In the genomic region with DNA sequence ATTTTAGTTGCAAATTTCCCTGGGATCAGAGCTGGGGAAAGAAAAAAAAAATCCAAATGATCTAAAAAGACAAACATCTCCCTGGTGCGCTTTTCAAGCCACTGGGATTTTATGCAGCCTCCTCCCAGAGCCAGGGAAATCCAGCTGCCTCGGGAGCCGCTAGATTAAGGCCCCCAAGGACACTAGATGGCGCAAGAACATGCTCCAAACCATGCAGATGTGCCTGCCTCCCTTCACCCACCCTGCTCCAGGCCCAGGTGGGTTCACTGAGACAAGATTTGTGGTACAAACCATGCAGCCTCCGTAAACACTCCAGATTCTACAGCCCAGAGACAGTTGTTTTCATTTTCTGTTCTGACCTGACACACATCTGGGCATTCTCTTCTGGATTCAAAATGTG, we compare ENCODE assay signal across 8 mouse cellular contexts.
A peak's percentile ranks its signal among the peaks of the same experiment; 100 is the strongest.
DNase-seq lines count a peak whose midpoint lies in the region; ATAC-seq and TF ChIP-seq lines count a peak whose summit lies in the region.

No protein-coding gene starts in this region.

- no peaks in the 10 kb centered on the region for H3K27me3 ChIP-seq in intestine, embryonic 14.5 days (replicated peaks; ENCODE audit: control insufficient read depth, insufficient read depth, low read length)
- H3K27me3 ChIP-seq in intestine, embryonic 15.5 days (replicated peaks): no peaks in the 10 kb centered on the region
- no peaks in the 10 kb centered on the region for H3K27me3 ChIP-seq in intestine, embryonic 16.5 days (replicated peaks; ENCODE audit: control insufficient read depth, insufficient read depth, low read length)
- H3K27me3 ChIP-seq in limb, embryonic 10.5 days (ENCODE audit: low read depth, poor library complexity, severe bottlenecking): no peaks in the 10 kb centered on the region
- H3K27me3 ChIP-seq in neural tube, embryonic 13.5 days: no peaks in the 10 kb centered on the region

- DNase-seq in intestine, embryonic 14.5 days (ENCODE audit: low spot score): peak; percentile 80
- peak; percentile 91 for DNase-seq in brain, embryonic 14.5 days (ENCODE audit: low read depth)
- peak; percentile 69 for DNase-seq in gastrocnemius, adult 18-20 months (ENCODE audit: low spot score)
- peak; percentile 68 for DNase-seq in limb, embryonic 10.5 days (ENCODE audit: low spot score)
- peak; percentile 90 for DNase-seq in thymus, postnatal 14 days

- no peaks in the 10 kb centered on the region for H3K36me3 ChIP-seq in intestine, embryonic 14.5 days (ENCODE audit: control insufficient read depth, insufficient read depth, low read length)
- no peaks in the 10 kb centered on the region for H3K36me3 ChIP-seq in intestine, embryonic 15.5 days
- no peaks in the 10 kb centered on the region for H3K36me3 ChIP-seq in intestine, embryonic 16.5 days (ENCODE audit: control insufficient read depth, insufficient read depth, low read length)
- H3K36me3 ChIP-seq in limb, embryonic 10.5 days: peaks cover 6% of the 10 kb centered on the region; the same call in 1 of the 2 replicates
- H3K36me3 ChIP-seq in neural tube, embryonic 13.5 days: no peaks in the 10 kb centered on the region

- no peak overlapping the region for H3K4me2 ChIP-seq in intestine, embryonic 14.5 days (ENCODE audit: low read length)
- H3K4me2 ChIP-seq in intestine, embryonic 15.5 days (replicated peaks): no peak overlapping the region
- no peak overlapping the region for H3K4me2 ChIP-seq in intestine, embryonic 16.5 days (ENCODE audit: low read depth, low read length)
- H3K4me2 ChIP-seq in neural tube, embryonic 13.5 days: no peak overlapping the region

- WGBS in intestine, embryonic 14.5 days: 19% methylated on average over 5 of the region's 5 CpGs
- WGBS in intestine, embryonic 15.5 days: 18% methylated on average over 5 of the region's 5 CpGs
- WGBS in intestine, embryonic 16.5 days: 22% methylated on average over 5 of the region's 5 CpGs
- WGBS in limb, embryonic 10.5 days: 33% methylated on average over 5 of the region's 5 CpGs
- WGBS in neural tube, embryonic 13.5 days: 14% methylated on average over 5 of the region's 5 CpGs

- no peak overlapping the region for H3K9ac ChIP-seq in intestine, embryonic 14.5 days (ENCODE audit: low read length)
- H3K9ac ChIP-seq in intestine, embryonic 15.5 days: no peak overlapping the region
- no peak overlapping the region for H3K9ac ChIP-seq in intestine, embryonic 16.5 days (ENCODE audit: low read depth, low read length)
- H3K9ac ChIP-seq in neural tube, embryonic 13.5 days: no peak overlapping the region

- H3K4me1 ChIP-seq in intestine, embryonic 14.5 days (replicated peaks; ENCODE audit: control insufficient read depth, insufficient read depth, low read length): peaks cover 7% of the 10 kb centered on the region
- H3K4me1 ChIP-seq in intestine, embryonic 15.5 days (replicated peaks): peaks cover 12% of the 10 kb centered on the region; the same call in 1 of the 2 replicates
- peaks cover 8% of the 10 kb centered on the region for H3K4me1 ChIP-seq in intestine, embryonic 16.5 days (ENCODE audit: control insufficient read depth, insufficient read depth, low read length)
- H3K4me1 ChIP-seq in limb, embryonic 10.5 days: peaks cover 4% of the 10 kb centered on the region
- H3K4me1 ChIP-seq in neural tube, embryonic 13.5 days (replicated peaks): peaks cover 64% of the 10 kb centered on the region

- ATAC-seq in intestine, embryonic 14.5 days (replicated peaks; ENCODE audit: low FRiP score, low TSS enrichment, low read depth): no peak
- ATAC-seq in intestine, embryonic 15.5 days: no peak; the same call in 1 of the 2 replicates
- peak; percentile 32; the same call in 1 of the 2 replicates for ATAC-seq in intestine, embryonic 16.5 days
- peak; percentile 20 for ATAC-seq in neural tube, embryonic 13.5 days (ENCODE audit: low read depth)

- no peak for TF ChIP-seq POLR2A in brain, embryonic 14.5 days (IDR thresholded peaks at IDR 0.05; ENCODE audit: borderline replicate concordance, extremely low read depth, insufficient read depth, insufficient read length, poor library complexity, severe bottlenecking)

- no peak overlapping the region for H3K4me3 ChIP-seq in intestine, embryonic 14.5 days (ENCODE audit: low read depth, low read length)
- H3K4me3 ChIP-seq in intestine, embryonic 15.5 days (replicated peaks): no peak overlapping the region
- H3K4me3 ChIP-seq in intestine, embryonic 16.5 days (ENCODE audit: low read length): no peak overlapping the region
- H3K4me3 ChIP-seq in limb, embryonic 10.5 days: no peak overlapping the region
- no peak overlapping the region for H3K4me3 ChIP-seq in neural tube, embryonic 13.5 days

- no peaks in the 10 kb centered on the region for H3K9me3 ChIP-seq in intestine, embryonic 14.5 days (ENCODE audit: control insufficient read depth, low read length)
- no peaks in the 10 kb centered on the region for H3K9me3 ChIP-seq in intestine, embryonic 15.5 days
- H3K9me3 ChIP-seq in intestine, embryonic 16.5 days (ENCODE audit: control insufficient read depth, low read length): no peaks in the 10 kb centered on the region
- H3K9me3 ChIP-seq in limb, embryonic 10.5 days (replicated peaks): no peaks in the 10 kb centered on the region
- no peaks in the 10 kb centered on the region for H3K9me3 ChIP-seq in neural tube, embryonic 13.5 days

- TF ChIP-seq CTCF in brain, embryonic 14.5 days (IDR thresholded peaks at IDR 0.05; ENCODE audit: borderline replicate concordance, extremely low read depth, insufficient read depth, insufficient read length): peak; percentile 82

- no peak overlapping the region for H3K27ac ChIP-seq in intestine, embryonic 14.5 days (ENCODE audit: low read depth)
- no peak overlapping the region for H3K27ac ChIP-seq in intestine, embryonic 15.5 days
- H3K27ac ChIP-seq in intestine, embryonic 16.5 days (ENCODE audit: low read length): no peak overlapping the region
- H3K27ac ChIP-seq in limb, embryonic 10.5 days: no peak overlapping the region
- H3K27ac ChIP-seq in neural tube, embryonic 13.5 days (replicated peaks): peak overlapping the region; percentile 75

Comparison
In these comparisons a context has a peak if more than half of its experiments do, and no peak if none do; other contexts are left out.
1. ATAC-seq: peak in intestine, embryonic 16.5 days (single experiment) and neural tube, embryonic 13.5 days (single experiment); none in intestine, embryonic 14.5 days (single experiment) and intestine, embryonic 15.5 days (single experiment).
2. Peak in every context shown above with its lines, with median percentiles within 50 percentile points of each other: DNase-seq.